In the genomic region with DNA sequence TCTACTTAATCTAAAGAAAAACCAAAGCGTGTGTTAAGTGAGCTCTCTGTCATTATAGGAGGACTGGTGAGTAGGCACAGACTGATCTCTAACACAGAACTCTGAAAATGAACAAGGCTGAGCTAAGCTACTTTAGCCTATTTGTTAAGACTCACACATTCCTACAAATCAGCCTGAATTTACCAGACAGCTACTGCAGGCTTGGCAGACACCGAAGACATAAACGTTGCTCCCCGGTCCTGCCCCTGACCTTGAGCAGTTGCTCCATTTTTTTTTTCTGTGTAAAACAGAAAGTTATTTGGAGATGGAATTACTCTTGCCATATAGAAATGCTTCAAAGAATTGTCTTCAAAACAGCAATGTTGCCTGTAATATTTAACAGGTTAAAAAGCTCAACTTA, we compare ENCODE assay signal across 13 mouse cellular contexts. TPM values are rescaled to one million over a fixed set of nuclear protein-coding genes. Genes with fewer than 3 reads are reported as not detected.
"Had no signal": no experiment of that assay in that cellular context is flagged by ENCODE, and none has a peak within 500 bp of the region (broad histone marks: within the 10 kb centered on the region; RNA-seq: fewer than 3 reads in every experiment).

No protein-coding gene starts in this region.

- DNase-seq: left cerebral cortex, postnatal 4 days; lung, postnatal 4 days; midbrain, embryonic 14.5 days; retina, postnatal 1 day; right cerebral cortex, postnatal 4 days; spleen, adult 18-20 months; thymus, postnatal 36 days had no signal

- H3K4me3 ChIP-seq: limb, embryonic 13.5 days; lung, embryonic 15.5 days; midbrain, embryonic 10.5 days; myocyte had no signal

- H3K4me2 ChIP-seq: limb, embryonic 13.5 days; lung, embryonic 15.5 days had no signal

- H3K9me3 ChIP-seq: limb, embryonic 13.5 days; lung, embryonic 15.5 days; midbrain, embryonic 10.5 days had no signal

- H3K27me3 ChIP-seq: limb, embryonic 13.5 days; lung, embryonic 15.5 days had no signal

- ATAC-seq: hindbrain, postnatal 0 days had no signal

- H3K36me3 ChIP-seq: limb, embryonic 13.5 days; lung, embryonic 15.5 days; midbrain, embryonic 10.5 days had no signal

- H3K9ac ChIP-seq: limb, embryonic 13.5 days; liver, embryonic 14.5 days; lung, embryonic 15.5 days had no signal

- H3K27ac ChIP-seq: hindbrain, postnatal 0 days; limb, embryonic 13.5 days; liver, embryonic 14.5 days; lung, embryonic 15.5 days; midbrain, embryonic 10.5 days had no signal

RNA-seq across cellular contexts. Expression of a gene that starts 37.4 kb away (rescaled TPM):
- polyA plus RNA-seq: myocyte had no signal
